Mouse (Mus musculus): ENCODE results near the gene Bcas3.

GRCm38 (mm10) chr11:85805779-85806178 is 452.8 kb downstream of the Bcas3 start:
- TF ChIP-seq CTCF (IDR thresholded peaks at IDR 0.05; ENCODE audit: extremely low read depth, insufficient read depth, insufficient read length, insufficient replicate concordance) (no peak), POLR2A (IDR thresholded peaks at IDR 0.05; ENCODE audit: low read depth, low read length) (no peak)
